Mouse (Mus musculus): ENCODE data around the gene Tnxb.
"Not testable (repeated sequence)": the region's sequence is repeated elsewhere in the genome, so short reads cannot be mapped to it uniquely, and the experiment has no call there.

Gene Tnxb

DNA sequence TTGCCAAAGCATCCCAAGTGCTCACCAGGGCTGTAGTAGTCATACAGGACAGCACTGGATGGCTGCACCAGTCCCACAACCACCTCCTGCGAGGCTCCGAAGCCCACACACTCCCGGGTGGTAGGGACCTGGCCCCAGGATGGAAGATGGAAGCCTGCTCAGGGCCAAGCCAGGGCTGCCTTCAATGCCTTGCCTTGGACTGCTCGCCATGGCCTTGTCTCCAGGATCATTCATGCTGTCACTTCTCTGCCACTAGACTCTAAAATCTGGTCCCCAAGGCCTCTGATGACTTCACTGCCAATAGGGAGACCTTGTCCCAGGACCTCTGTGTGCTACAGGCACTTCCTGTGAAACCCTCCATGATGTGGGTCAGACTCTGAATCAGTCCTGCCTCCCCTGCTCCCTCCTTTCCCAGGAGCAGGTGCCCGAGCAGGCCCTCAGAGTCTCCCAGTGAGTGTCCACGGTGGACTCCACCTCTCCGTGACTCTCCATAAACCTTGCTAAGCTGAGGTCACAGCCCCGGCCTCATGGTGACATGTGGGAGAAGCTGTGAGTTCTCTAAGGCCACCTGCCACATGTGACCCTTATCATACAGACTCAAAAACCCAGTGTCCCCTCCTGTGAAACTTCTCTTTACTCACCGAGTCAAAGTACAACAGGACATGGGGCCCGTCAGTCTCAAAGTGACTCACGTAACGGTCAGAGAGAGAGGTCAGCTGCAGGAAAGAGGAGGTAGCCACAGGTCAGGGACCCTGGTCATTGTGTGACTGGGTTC lies 59.6 kb downstream of the Tnxb start:
- not testable (repeated sequence) for DNase-seq (ENCODE audit: low spot score in 2 of 2)

DNA sequence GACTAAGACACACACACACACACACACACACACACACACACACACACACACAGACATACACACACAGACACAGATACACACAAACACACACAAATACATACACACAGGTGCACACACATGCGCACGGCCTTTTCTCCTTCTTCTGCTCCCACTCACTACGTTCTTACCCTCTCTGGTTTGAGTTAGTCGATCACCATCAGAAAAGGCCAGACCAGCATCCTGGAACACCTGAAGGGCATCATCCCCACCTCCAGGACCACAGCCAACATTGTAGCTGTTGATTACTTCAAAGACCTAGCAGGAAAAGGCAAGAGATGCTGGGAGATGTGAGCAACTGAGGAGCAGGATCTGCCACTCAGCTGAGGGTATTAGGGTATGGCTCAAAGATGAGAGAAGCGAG lies 67.1 kb downstream of the Tnxb start:
- not testable (repeated sequence) for DNase-seq (ENCODE audit: low spot score in 2 of 2)

DNA sequence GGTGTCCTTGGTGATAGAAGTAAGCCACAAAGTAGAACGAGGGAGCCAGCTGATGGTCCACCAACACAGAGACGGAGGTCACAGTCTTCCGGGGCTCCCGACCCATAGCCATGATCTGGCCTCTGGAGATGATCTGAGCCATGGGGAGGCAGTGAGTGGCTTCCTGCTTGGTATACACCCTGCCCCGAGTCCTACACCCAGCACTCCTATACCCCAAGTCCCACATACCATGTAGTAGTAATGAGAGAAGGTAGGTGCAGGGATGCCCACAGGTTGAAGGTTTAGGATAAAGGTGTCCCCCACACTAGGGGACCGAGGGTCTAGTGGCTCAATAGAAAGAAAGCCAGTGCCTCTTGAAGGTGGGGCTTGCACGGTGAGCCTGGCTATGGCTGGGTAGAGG lies 69.4 kb downstream of the Tnxb start:
- not testable (repeated sequence) for DNase-seq (ENCODE audit: low spot score in 2 of 2)

DNA sequence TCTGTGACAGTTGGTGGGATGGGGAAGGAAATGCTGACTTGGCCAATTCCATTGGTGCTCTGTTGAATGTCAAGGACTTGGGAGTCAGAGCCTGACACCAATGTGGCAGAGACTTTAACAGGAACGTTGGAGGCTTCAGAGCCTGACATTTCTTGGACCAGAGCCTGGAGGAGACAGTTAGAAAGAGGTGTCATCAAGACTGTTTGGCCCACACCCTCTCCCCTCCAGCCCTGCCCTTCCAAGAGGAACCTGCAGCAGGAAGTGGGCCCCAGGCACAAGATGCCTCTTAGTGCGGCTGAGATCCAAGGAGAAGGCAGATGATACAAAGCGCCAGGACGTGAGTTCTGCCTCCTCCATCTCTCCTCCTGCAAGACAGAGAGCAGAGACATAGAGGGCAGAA lies 69.9 kb downstream of the Tnxb start:
- no peak for DNase-seq (ENCODE audit: low spot score in 2 of 2)

DNA sequence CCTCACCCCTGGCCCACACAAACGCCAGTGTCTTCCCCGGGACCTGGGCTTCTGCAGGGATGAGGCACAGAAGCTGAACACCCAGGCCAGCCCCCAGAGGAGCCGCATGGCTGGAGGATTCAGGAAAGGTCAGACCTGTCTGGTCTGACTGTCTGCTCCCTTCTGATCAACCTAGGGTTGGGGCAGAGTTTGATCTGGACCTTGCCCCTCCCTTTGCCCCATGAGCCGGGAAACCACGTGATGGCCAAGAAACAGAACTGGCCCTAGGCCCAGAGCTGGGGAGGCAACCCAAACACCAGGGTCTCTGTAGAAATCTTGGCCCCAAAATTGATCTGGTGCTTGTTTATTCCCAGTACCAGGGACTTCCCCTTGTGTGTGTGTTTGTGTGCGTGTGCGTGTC lies 73.4 kb downstream of the Tnxb start, which contains the start of gene C4b:
TSS of gene C4b (minus strand) at position 164 of the 400 bp plus-strand sequence.
- DNase-seq (ENCODE audit: low spot score in 2 of 2), result no peak

DNA sequence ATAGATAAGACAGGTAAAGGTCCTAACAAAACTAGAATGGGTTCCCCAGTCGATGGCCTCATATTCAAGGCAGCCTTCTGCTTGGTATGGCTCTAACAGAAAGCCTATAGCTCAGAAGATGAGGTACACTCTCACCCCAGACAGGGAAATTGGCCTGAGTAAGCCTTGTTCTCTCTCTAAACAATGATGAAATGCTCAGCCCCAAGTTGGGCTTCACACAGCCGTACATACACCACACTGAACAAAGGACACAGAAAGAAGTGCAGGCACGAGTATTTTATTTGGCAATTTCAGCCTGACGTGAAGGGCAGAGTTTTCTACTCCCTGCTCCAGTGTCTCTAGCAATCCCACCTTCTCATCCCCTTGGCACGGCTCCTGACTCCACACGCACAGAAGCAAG lies 73.9 kb downstream of the Tnxb start:
- no peak for DNase-seq (ENCODE audit: low spot score in 2 of 2)

DNA sequence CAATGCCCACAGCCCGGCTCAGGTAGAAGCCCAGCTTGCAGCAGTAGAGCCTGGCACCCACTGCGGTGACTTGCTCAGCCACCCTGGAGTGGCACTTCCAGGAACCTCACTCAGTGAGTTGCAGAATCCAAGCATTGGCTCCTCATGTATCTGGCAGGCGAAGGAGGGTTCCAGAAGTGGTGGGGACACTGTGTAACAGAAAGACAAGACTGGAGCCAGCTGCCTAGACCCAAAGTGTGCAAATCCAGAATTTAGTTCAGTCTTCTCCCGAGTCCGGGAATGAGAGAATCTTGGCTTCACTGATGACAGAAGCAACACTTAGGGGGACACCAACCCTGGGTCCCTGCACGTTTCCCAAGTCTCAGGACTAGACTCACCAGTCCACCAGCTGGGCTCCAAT lies 74.3 kb downstream of the Tnxb start:
- DNase-seq (ENCODE audit: low spot score in 2 of 2), result not testable (repeated sequence)

DNA sequence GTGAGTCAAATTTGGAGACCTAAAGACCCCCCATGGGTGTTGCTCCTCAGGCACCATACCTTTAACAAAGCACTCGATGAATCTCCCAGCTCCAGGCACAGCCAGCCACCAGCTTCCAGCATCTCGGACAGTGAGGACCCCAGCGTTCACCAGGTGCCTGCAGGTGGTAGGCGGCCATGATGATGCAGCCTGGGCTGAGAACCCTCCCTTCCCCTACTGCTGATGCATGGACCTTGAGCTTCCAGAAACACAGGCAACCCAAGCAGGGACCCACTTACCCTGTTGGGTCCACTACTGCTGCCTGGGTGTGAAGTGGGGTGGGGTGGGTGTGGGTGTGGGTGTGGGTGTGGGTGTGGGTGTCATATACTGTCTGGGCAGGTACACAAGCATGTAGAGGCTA lies 74.8 kb downstream of the Tnxb start:
- not testable (repeated sequence) for DNase-seq (ENCODE audit: low spot score in 2 of 2)

DNA sequence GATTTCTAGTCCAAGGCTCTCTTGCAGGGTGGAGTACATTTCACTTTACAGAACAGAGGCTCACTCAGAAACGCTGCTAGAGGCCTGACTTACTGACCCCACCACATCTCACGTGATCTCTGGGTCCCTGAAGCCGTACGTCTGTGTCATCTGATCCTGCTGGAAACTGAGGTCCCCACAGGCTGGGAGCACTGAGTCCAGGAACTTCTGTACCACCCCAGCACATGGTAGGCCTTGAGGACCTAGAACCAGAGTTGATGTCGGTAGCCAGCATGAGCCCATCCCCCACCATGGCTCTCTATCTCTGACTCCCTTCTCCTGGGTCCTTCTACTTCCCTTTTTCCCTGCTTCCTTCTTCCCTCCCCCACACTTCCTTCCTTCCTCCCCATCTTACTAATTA lies 76.2 kb downstream of the Tnxb start:
- no peak for DNase-seq (ENCODE audit: low spot score in 2 of 2)

DNA sequence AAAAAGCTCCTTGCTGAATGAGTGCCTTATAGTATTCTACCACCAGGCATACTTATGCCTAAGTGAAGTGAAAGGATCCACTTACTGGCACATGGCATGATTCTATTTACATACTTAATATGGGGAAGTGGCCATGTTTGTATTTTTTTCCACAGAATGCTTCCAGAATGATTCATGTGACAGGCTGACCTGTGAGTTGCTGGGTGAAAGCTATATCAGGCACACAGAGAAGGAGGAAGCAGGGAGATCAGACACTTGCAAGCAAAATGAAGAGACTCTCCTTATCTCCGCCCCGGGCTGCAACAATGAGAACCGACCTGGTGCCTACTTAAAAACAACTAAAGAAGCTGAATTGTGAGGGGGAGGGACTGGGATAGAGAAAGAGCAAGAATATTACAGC lies 91.1 kb downstream of the Tnxb start:
- no peak for DNase-seq (ENCODE audit: low spot score in 2 of 2)

Data from right cerebral cortex, adult 2 months (tissue).